Mouse (Mus musculus) G1E (cell line): Measurements from ENCODE around the gene Glod4. TPM values are rescaled to one million over a fixed set of nuclear protein-coding genes. Genes with fewer than 3 reads are reported as not detected.

Experiments used
- ATAC-seq: 2 replicates; pipeline ENCODE4 v1.8.0; 2016; ENCODE audit warnings: mild to moderate bottlenecking; ENCODE audit not compliant: insufficient number of reproducible peaks, poor library complexity, low FRiP score, severe bottlenecking; ENCODE audit errors: extremely low read depth
- DNase-seq: peaks from one replicate; pipeline ENCODE4 v3.0.0; 2012; ENCODE audit warnings: low spot score
- H3K27me3 ChIP-seq: 2 replicates; pipeline ENCODE4 v1.6.1; 2012; ENCODE audit warnings: mild to moderate bottlenecking, low read length, inconsistent platforms; ENCODE audit not compliant: insufficient read depth
- H3K36me3 ChIP-seq: replicated peaks from 2 replicates; pipeline ENCODE3; 2012; ENCODE audit warnings: mild to moderate bottlenecking, inconsistent platforms
- H3K4me1 ChIP-seq: 2 replicates; pipeline ENCODE4 v1.6.1; 2012; ENCODE audit warnings: low read depth, low read length, inconsistent platforms, mixed read lengths; ENCODE audit not compliant: insufficient read depth
- H3K4me3 ChIP-seq: 2 replicates; pipeline ENCODE4 v1.5.1; 2012; ENCODE audit warnings: low read depth, mild to moderate bottlenecking, inconsistent platforms, low read length, moderate library complexity, mixed read lengths
- H3K9me3 ChIP-seq: replicated peaks from 2 replicates; pipeline ENCODE4 v1.6.1; 2012; ENCODE audit warnings: inconsistent platforms
- CTCF ChIP-seq: IDR thresholded peaks from 2 replicates; pipeline ENCODE4 v1.5.1; 2012; ENCODE audit warnings: low read depth, low read length, inconsistent platforms, mixed read lengths
- GATA1 ChIP-seq: IDR thresholded peaks from 2 replicates; pipeline ENCODE4 v1.6.1; 2012; ENCODE audit warnings: borderline replicate concordance, low read length, inconsistent platforms, mixed read lengths
- GATA2 ChIP-seq: IDR thresholded peaks from 2 replicates; pipeline ENCODE4 v1.6.1; 2012; ENCODE audit warnings: low read depth, low read length, inconsistent platforms, borderline replicate concordance
- POLR2AphosphoS5 ChIP-seq: IDR thresholded peaks from 2 replicates; pipeline ENCODE4 v1.6.1; 2012; ENCODE audit warnings: low read depth, low read length, inconsistent platforms; ENCODE audit not compliant: insufficient replicate concordance
- TAL1 ChIP-seq: conservative IDR thresholded peaks from 2 replicates; pipeline ENCODE4 v1.6.1; 2012; ENCODE audit warnings: low read depth, low read length, inconsistent platforms, mixed read lengths
- polyA plus RNA-seq: library from polyadenylated mRNA; stranded (reverse); fragments of >175 nt; gene quantifications from 2 replicates; pipeline ENCODE4 v1.2.3, GENCODE M21; 2012
- total RNA-seq, 2 experiments: library from RNA; stranded (forward) in 1 of 2; stranded (reverse) in 1 of 2; fragments of 200-1000 nt in 1 of 2; fragments of >200 nt in 1 of 2; fragmentation: Nextera tagmentation in 1 of 2; gene quantifications; 2 replicates each; pipeline ENCODE4 v1.2.3; 2014 to 2017

The Glod4 gene
- total and polyA plus RNA-seq, 3 experiments = 5.8 to 168 (median 61.4) TPM

GRCm38 (mm10) chr11:76093610-76094009 lies 149.9 kb downstream of the Glod4 start:
- Histone ChIP-seq H3K4me1 (no peaks in the 10 kb centered on the region), H3K36me3 (peaks cover 40% of the 10 kb centered on the region), H3K27me3 (no peaks in the 10 kb centered on the region), H3K4me3 (no peak overlapping the region), H3K9me3 (no peaks in the 10 kb centered on the region)
- TF ChIP-seq GATA1 = no peak
- no peak for TF ChIP-seq CTCF
- no peak for TF ChIP-seq TAL1
- TF ChIP-seq GATA2 = no peak
- TF ChIP-seq POLR2AphosphoS5 = no peak
- DNase-seq (no peak), ATAC-seq (no peak)

- ATAC-seq (no peak), DNase-seq (no peak)
- H3K9me3 ChIP-seq = no peaks in the 10 kb centered on the region
- peaks cover 5% of the 10 kb centered on the region for H3K4me1 ChIP-seq
- H3K36me3 ChIP-seq = peaks cover 55% of the 10 kb centered on the region
- no peak overlapping the region for H3K4me3 ChIP-seq
- no peaks in the 10 kb centered on the region for H3K27me3 ChIP-seq
- TF ChIP-seq POLR2AphosphoS5 (no peak), GATA2 (no peak), GATA1 (no peak), CTCF (no peak), TAL1 (no peak)
These were observed 153.7 kb downstream of the Glod4 start for GRCm38 (mm10) chr11:76089776-76090175.

- no peak for DNase-seq
- H3K9me3 ChIP-seq = no peaks in the 10 kb centered on the region
- ATAC-seq = no peak
- peaks cover 5% of the 10 kb centered on the region for H3K4me1 ChIP-seq
- peaks cover 60% of the 10 kb centered on the region for H3K36me3 ChIP-seq
- H3K4me3 ChIP-seq = no peak overlapping the region
- no peaks in the 10 kb centered on the region for H3K27me3 ChIP-seq
- no peak for TF ChIP-seq GATA1
- no peak for TF ChIP-seq TAL1
- TF ChIP-seq GATA2 = no peak
- no peak for TF ChIP-seq CTCF
- no peak for TF ChIP-seq POLR2AphosphoS5
These were observed 155.0 kb downstream of the Glod4 start for GRCm38 (mm10) chr11:76088506-76088905.

GRCm38 (mm10) chr11:76085898-76086591 lies 157.5 kb downstream of the Glod4 start:
- Histone ChIP-seq H3K27me3 (no peaks in the 10 kb centered on the region), H3K4me1 (peaks cover 5% of the 10 kb centered on the region), H3K9me3 (no peaks in the 10 kb centered on the region), H3K36me3 (peaks cover 62% of the 10 kb centered on the region), H3K4me3 (no peak overlapping the region)
- peak; percentile 68 for TF ChIP-seq CTCF
- no peak for TF ChIP-seq POLR2AphosphoS5
- ATAC-seq (no peak), DNase-seq (peak; percentile 14)

GRCm38 (mm10) chr11:76084943-76085342 lies 158.6 kb downstream of the Glod4 start:
- Histone ChIP-seq H3K4me1 (peaks cover 5% of the 10 kb centered on the region), H3K27me3 (no peaks in the 10 kb centered on the region), H3K4me3 (no peak overlapping the region), H3K9me3 (no peaks in the 10 kb centered on the region), H3K36me3 (peaks cover 64% of the 10 kb centered on the region)
- TF ChIP-seq CTCF (no peak), TAL1 (no peak), POLR2AphosphoS5 (no peak), GATA2 (no peak), GATA1 (no peak)
- ATAC-seq = no peak
- DNase-seq = no peak

GRCm38 (mm10) chr11:76083941-76084367 lies 159.6 kb downstream of the Glod4 start:
- no peak overlapping the region for H3K4me3 ChIP-seq
- TF ChIP-seq CTCF (no peak), GATA2 (no peak)
- no peaks in the 10 kb centered on the region for H3K27me3 ChIP-seq
- DNase-seq (no peak), ATAC-seq (no peak)
- H3K36me3 ChIP-seq = peaks cover 62% of the 10 kb centered on the region
- H3K4me1 ChIP-seq = peaks cover 5% of the 10 kb centered on the region
- no peaks in the 10 kb centered on the region for H3K9me3 ChIP-seq
